Mouse (Mus musculus) heart, embryonic 15.5 days (tissue): ENCODE data around the gene Actr1b. TPM values are rescaled to one million over a fixed set of nuclear protein-coding genes. Genes with fewer than 3 reads are reported as not detected.

Experiments used
- ATAC-seq: fragments of 200-750 bp; cut with Nextera tagmentation; replicated peaks from 2 replicates; pipeline ENCODE4 v1.8.0; 2017; ENCODE audit warnings: low read depth, moderate TSS enrichment; ENCODE audit not compliant: insufficient number of reproducible peaks, insufficient read depth, low FRiP score
- H3K27ac ChIP-seq: fragments of 300-500 bp; sonication (generic); 2 replicates; pipeline ENCODE4 v1.5.1; 2015; ENCODE audit warnings: mild to moderate bottlenecking, inconsistent platforms
- H3K27me3 ChIP-seq: fragments of 300-500 bp; sonication (generic); 2 replicates; pipeline ENCODE4 v1.6.1; 2015; ENCODE audit warnings: inconsistent platforms
- H3K36me3 ChIP-seq: fragments of 300-500 bp; sonication (generic); 2 replicates; pipeline ENCODE4 v1.6.1; 2015; ENCODE audit warnings: mild to moderate bottlenecking, inconsistent platforms
- H3K4me1 ChIP-seq: fragments of 300-500 bp; sonication (generic); replicated peaks from 2 replicates; pipeline ENCODE4 v1.6.1; 2015; ENCODE audit warnings: inconsistent platforms
- H3K4me2 ChIP-seq: fragments of 300-500 bp; sonication (generic); 2 replicates; pipeline ENCODE4 v1.6.1; 2015; ENCODE audit warnings: inconsistent platforms, mild to moderate bottlenecking, moderate library complexity
- H3K4me3 ChIP-seq: fragments of 300-500 bp; sonication (generic); 2 replicates; pipeline ENCODE4 v1.5.1; 2015; ENCODE audit warnings: mild to moderate bottlenecking, inconsistent platforms
- H3K9ac ChIP-seq: fragments of 300-500 bp; sonication (generic); 2 replicates; pipeline ENCODE4 v1.6.1; 2015; ENCODE audit warnings: mild to moderate bottlenecking, inconsistent platforms
- H3K9me3 ChIP-seq: fragments of 300-500 bp; sonication (generic); replicated peaks from 2 replicates; pipeline ENCODE4 v1.6.1; 2016; ENCODE audit warnings: inconsistent platforms
- WGBS: fragments of 180-500 bp; shearing (Covaris S2); methylation state at CpG from one replicate; pipeline ENCODE4 v1.1.7; 2015; ENCODE audit warnings: mixed read lengths; 5-methylcytosine and 5-hydroxymethylcytosine counted together
- polyA plus RNA-seq: library from polyadenylated mRNA; unstranded; fragments of >200 nt; fragmentation: Nextera tagmentation; extraction: Ambion mirVana; gene quantifications from 2 replicates; pipeline ENCODE4 v1.2.1, GENCODE M21; 2015

Actr1b gene
- polyA plus RNA-seq, 1 experiment from 2014 or later: 73.4 TPM

DNA sequence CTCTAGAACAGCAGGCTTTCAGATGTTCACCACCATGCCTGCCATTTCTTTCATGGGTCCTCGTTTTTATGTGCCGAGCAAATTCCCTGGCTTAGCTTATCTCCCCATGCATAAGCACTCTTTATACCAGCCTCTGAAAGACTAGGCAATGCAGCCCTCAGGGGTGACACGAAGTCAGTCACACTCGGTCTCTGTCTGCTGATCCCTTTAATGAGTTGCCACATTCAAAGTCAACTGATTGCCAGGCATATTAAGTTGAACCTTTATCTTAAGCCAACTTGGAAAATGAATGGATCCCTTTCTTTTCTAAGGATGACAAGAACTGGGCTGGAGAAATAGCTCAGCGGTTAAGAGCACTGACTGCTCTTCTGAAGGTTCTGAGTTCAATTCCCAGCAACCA lies 25.0 kb upstream of the Actr1b start:
- ATAC-seq: no peak
- no peak overlapping the region for H3K4me3 ChIP-seq
- no peaks in the 10 kb centered on the region for H3K9me3 ChIP-seq
- H3K4me1 ChIP-seq: peaks cover under 1% of the 10 kb centered on the region; the same call in 1 of the 2 replicates
- no peak overlapping the region for H3K4me2 ChIP-seq
- peaks cover 6% of the 10 kb centered on the region for H3K27me3 ChIP-seq
- no peaks in the 10 kb centered on the region for H3K36me3 ChIP-seq
- H3K27ac ChIP-seq: no peak overlapping the region
- H3K9ac ChIP-seq: no peak overlapping the region
- 62% methylated on average over 5 of the region's 5 CpGs for WGBS

DNA sequence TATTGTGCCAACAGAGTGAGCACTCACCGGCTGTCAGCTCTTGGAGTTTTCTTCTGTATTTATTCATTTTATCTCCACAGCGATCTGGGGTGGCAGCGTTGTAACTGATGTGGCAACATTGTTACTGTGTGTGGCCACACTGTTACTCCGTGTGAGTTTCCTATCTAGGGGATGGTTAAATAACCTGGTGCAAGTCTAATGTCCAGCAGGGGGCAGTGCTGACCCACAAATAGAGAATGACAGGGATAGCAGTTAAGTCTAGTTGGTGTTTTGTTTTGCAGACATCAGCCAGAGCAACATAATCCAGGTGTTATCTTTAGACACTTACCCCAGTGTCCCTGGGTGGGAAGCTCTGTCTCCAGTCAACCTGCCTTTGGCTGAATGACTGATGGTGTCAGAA lies 23.1 kb upstream of the Actr1b start:
- Histone ChIP-seq H3K36me3 (no peaks in the 10 kb centered on the region), H3K4me3 (no peak overlapping the region), H3K27ac (no peak overlapping the region), H3K4me1 (no peaks in the 10 kb centered on the region), H3K27me3 (peaks cover 3% of the 10 kb centered on the region; the same call in 1 of the 2 replicates), H3K4me2 (no peak overlapping the region), H3K9me3 (no peaks in the 10 kb centered on the region), H3K9ac (no peak overlapping the region)
- 0 out of 2 replicates have a peak, but pooled peaks have one; percentile 47 for ATAC-seq
- 11% methylated on average over 4 of the region's 4 CpGs for WGBS

DNA sequence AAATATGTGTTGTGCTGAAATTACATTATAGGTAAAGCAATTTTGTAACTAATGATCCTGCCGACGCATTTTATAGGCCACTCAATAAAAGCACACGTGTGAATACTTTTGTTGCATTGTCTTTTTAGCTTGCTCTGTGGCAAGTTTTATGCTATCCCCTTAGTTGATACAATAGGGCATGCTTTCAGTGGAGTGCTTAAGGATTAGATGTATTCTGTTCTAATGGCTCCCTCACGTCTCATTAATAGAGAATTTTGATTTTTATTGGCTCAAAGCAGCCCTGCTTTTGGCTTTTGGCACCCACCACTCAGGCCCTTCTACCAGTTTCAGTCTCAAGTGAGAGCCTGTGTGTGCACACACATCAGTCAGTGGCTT lies 9.8 kb upstream of the Actr1b start:
- no peaks in the 10 kb centered on the region for H3K36me3 ChIP-seq
- H3K4me3 ChIP-seq: no peak overlapping the region
- no peak for ATAC-seq
- H3K27me3 ChIP-seq: no peaks in the 10 kb centered on the region
- H3K9me3 ChIP-seq: no peaks in the 10 kb centered on the region
- H3K27ac ChIP-seq: no peak overlapping the region
- WGBS: 72% methylated on average over 4 of the region's 4 CpGs
- H3K4me2 ChIP-seq: no peak overlapping the region
- H3K9ac ChIP-seq: no peak overlapping the region
- H3K4me1 ChIP-seq: no peaks in the 10 kb centered on the region

DNA sequence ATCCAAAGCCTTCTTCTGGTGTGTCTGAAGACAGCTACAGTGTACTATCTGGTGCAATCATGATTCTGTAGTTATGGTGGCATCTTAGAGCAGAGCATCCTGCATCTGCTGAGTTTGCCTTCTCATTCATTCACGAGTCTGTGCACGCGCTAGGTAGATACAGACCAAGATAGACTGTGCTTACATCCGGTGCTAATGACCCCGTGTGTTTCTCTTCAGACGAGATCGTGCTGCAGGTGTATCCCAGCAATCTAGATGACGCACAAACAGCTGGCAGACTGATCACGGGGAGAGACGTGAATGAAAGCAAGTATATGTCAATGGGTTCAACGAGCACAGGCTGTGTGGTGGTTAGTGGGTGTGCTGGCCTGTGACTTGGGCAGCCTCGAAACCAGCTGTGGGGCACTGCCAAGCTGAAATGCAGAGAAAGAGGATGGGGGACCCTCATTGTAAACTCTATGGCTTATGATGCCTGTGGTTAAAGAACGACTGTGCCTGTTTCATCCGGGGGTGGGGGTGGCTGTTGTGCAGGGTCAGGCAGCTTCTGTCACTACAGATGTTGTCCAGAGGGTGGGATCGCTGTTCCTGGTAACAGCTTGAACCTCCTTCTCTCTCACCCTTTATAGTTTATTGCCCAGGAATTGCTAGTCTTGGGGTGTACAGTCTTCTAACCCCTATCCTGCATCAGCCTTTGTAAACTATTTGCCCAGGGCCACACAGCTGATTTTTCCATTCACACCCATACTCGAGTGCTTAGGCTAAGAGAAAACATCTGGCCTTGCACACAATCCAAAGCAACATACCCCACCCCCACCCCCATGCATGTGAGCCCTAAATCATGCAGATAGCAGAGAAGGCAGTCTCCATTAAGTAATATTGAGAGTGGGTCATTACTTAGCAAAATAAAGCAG lies 9.2 kb upstream of the Actr1b start:
- Histone ChIP-seq H3K36me3 (no peaks in the 10 kb centered on the region), H3K27me3 (no peaks in the 10 kb centered on the region), H3K9ac (no peak overlapping the region), H3K27ac (no peak overlapping the region), H3K4me3 (no peak overlapping the region), H3K9me3 (no peaks in the 10 kb centered on the region), H3K4me2 (no peak overlapping the region), H3K4me1 (no peaks in the 10 kb centered on the region)
- ATAC-seq: no peak
- WGBS: 65% methylated on average over 16 of the region's 16 CpGs

DNA sequence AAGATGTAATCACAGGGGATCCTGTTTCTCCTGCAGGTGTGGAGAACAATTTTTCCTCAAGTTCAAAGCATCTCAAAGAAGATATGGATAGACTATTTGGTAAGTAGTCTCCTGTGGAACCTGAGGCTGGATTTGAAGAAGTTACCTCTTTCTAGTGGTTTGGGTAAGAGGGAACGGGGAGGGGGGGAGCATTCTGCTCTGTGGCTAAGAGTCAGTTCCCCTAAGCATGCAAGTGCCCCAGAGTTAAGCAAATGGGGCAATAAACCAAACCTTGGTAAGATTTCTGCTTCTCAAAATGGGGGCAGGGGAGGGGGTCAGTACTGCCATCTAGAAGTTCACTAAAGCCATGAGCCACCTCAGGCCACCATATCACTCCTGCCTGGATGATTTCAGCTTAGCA lies 4.6 kb upstream of the Actr1b start:
- ATAC-seq: no peak
- WGBS: 69% methylated on average over 1 of the region's 1 CpGs
- no peak overlapping the region for H3K9ac ChIP-seq
- no peaks in the 10 kb centered on the region for H3K9me3 ChIP-seq
- no peak overlapping the region for H3K27ac ChIP-seq
- no peak overlapping the region for H3K4me2 ChIP-seq
- no peaks in the 10 kb centered on the region for H3K4me1 ChIP-seq
- no peak overlapping the region for H3K4me3 ChIP-seq
- no peaks in the 10 kb centered on the region for H3K36me3 ChIP-seq
- H3K27me3 ChIP-seq: no peaks in the 10 kb centered on the region

DNA sequence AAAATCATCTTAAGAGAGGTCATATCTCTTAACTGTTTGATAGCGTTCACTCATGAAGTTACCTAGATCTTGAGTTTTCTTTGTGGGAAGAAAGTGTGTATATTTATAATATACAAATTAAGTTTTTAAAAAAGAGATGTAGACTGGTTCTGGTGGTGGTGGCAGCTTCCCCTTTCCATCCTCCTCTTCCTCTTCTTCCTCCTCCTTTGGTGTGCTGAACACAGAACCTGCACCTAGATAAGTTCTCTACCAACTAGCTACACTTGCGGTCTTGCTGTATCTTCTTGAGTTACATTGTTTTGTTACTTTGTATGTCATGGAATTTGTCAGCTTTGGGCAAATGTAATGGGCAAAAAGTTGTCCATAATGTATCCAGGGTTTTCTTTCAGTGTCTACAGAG lies 3.1 kb downstream of the Actr1b start:
- Histone ChIP-seq H3K9me3 (no peaks in the 10 kb centered on the region), H3K4me2 (no peak overlapping the region), H3K27ac (no peak overlapping the region), H3K27me3 (no peaks in the 10 kb centered on the region), H3K9ac (no peak overlapping the region), H3K4me1 (peaks cover 23% of the 10 kb centered on the region), H3K4me3 (no peak overlapping the region), H3K36me3 (no peaks in the 10 kb centered on the region; the same call in 1 of the 2 replicates)
- WGBS: 90% methylated on average over 2 of the region's 2 CpGs
- ATAC-seq: no peak

DNA sequence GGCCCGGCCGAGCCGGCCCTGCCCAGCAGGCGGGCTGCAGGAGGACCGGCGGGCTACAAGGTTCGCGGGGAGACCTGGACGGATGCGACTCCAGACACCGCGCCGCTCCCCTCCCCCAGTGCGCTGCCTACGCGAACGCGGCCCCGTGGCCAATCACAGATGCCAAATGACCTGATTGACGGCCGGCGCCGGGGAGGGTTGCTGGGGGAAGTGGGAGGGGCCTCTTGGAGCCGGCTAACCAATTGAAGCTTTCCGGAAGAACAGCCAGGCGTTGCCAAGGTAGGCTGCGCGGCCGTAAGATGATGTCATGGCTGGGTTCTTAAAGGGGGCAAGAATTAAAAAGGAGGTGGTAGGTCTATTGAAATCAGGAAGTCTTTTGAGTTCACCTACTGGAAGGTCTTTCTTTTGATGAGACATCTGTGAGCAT lies 4.4 kb downstream of the Actr1b start, which contains the start of gene 4933424G06Rik:
4933424G06Rik (plus strand) TSS at position 296 of the 427 bp plus-strand sequence.
- WGBS: under 1% methylated on average over 29 of the region's 29 CpGs
- peak within 1 kb of the TSS; percentile 90 for H3K27ac ChIP-seq
- H3K9me3 ChIP-seq: no peaks in the 10 kb centered on the region
- H3K9ac ChIP-seq: peak within 1 kb of the TSS; percentile 91
- H3K4me1 ChIP-seq: peaks cover 23% of the 10 kb centered on the region
- peaks cover 8% of the 10 kb centered on the region; the same call in 1 of the 2 replicates for H3K36me3 ChIP-seq
- ATAC-seq: peak; percentile 94
- H3K4me3 ChIP-seq: peak within 1 kb of the TSS; percentile 92
- H3K27me3 ChIP-seq: no peaks in the 10 kb centered on the region
- peak within 1 kb of the TSS; percentile 75 for H3K4me2 ChIP-seq

DNA sequence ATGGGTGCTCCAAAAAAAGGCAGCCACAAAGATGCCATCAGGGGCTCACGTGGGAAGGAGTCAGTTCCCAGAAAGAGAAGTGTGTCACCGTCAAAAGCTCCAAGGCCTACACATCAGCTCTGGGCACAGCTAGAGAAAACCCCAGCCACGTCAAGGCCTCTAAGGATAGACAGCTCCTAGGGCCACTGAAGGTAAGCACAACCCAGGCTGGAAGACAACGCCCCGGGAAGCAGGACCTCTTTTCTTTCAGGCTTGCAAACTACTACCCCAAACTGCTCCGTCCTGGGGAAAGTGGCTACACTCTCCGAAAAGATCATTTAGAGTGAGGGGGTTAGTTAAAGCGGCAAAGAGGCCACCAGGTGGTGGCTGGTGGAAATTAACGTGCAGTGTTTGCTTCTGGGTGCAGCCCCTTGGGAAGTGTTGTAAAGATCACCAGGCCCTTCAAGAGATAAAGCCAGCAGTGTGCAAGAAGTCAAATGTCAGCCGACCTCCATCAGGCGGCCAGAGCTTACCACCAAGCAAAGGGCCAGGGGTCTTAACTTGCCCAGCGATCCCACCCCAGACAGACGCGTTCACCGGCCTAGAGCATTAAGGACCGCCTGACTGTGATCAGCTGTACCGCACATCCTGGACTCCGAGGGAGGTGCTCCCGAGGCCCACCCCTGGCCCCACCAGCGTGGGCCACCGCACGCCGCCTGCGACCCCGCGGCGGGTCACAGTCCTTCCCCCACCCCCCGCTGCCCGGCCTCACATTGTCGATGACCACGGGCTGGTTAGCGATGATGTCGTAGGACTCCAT lies 5.0 kb downstream of the Actr1b start:
- peak; percentile 77 for ATAC-seq
- Histone ChIP-seq H3K9ac (peak overlapping the region; percentile 91), H3K4me1 (peaks cover 23% of the 10 kb centered on the region), H3K27ac (peak overlapping the region; percentile 90), H3K4me2 (peak overlapping the region; percentile 75), H3K4me3 (peak overlapping the region; percentile 92), H3K27me3 (no peaks in the 10 kb centered on the region), H3K9me3 (no peaks in the 10 kb centered on the region), H3K36me3 (peaks cover 13% of the 10 kb centered on the region; the same call in 1 of the 2 replicates)
- WGBS: under 1% methylated on average over 33 of the region's 33 CpGs

DNA sequence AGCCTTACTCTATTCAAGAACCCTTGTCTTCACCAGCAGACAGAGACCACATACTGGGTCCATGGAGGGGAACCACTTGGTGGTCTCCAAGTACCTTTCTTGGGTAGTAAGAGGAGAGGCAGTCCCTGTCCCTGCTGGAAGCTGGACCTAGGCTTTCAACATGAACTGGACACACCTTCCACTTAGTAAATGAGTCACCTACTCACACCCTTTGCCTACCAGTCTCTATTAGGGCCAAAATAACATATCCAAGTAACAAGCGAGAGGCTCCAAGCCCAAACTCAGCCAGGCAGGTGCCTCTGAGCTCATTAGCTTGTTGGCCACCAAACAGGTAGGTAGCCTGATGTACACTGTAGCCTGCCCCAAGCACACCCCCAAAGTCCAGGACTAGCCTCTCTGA lies 5.6 kb downstream of the Actr1b start:
- Histone ChIP-seq H3K27me3 (no peaks in the 10 kb centered on the region), H3K4me2 (peak overlapping the region; percentile 75), H3K4me3 (peak overlapping the region; percentile 92), H3K9me3 (no peaks in the 10 kb centered on the region), H3K36me3 (peaks cover 19% of the 10 kb centered on the region), H3K27ac (peak overlapping the region; percentile 90; the same call in 1 of the 2 replicates), H3K4me1 (peaks cover 23% of the 10 kb centered on the region), H3K9ac (peak overlapping the region; percentile 91)
- 66% methylated on average over 1 of the region's 1 CpGs for WGBS
- ATAC-seq: no peak

DNA sequence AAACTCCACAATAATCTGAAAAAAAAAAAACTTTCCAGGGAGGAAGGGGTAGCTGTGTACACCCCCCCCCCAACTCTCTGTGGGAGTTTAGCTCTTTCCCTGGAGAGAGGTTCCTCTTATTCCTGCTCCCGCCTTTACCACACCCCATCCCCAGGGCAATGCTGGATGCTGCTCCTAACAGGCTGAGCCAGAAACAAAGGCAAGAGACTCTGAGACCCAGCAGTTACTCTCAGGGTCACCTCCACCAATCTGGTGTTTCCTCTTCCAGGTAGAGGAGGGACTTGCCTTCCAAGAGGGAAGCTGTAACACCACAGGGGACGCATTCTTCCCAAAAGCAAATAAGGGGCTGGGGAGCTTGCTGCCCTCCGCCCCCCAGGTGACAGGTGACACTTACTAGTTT lies 6.4 kb downstream of the Actr1b start:
- WGBS: 74% methylated on average over 3 of the region's 3 CpGs
- no peaks in the 10 kb centered on the region for H3K27me3 ChIP-seq
- H3K9me3 ChIP-seq: no peaks in the 10 kb centered on the region
- peaks cover 28% of the 10 kb centered on the region for H3K36me3 ChIP-seq
- H3K4me3 ChIP-seq: no peak overlapping the region
- H3K27ac ChIP-seq: no peak overlapping the region
- peaks cover 23% of the 10 kb centered on the region for H3K4me1 ChIP-seq
- no peak overlapping the region for H3K4me2 ChIP-seq
- ATAC-seq: no peak
- peak overlapping the region; percentile 91; the same call in 1 of the 2 replicates for H3K9ac ChIP-seq

DNA sequence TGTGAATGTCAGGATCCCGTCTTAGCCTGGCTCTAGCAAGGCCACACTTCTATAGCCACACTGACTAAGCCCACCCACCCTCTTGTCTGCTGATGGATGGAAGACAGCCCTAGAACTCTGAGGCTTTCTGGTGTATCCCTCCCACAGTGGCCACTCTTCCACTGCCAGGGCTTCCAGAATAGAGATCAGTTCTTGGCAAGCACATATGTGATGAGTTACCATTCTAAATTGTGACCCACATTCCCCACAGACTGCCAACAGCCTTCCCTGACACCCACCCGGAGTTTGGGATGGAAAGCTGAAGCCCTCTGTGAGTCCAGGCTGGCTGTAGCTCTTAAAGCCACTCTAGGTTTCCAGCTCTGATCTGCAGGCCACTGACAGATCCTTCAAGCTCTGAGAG lies 7.1 kb downstream of the Actr1b start:
- ATAC-seq: no peak
- 61% methylated on average over 2 of the region's 2 CpGs for WGBS
- H3K36me3 ChIP-seq: peaks cover 34% of the 10 kb centered on the region
- 0 out of 2 replicates have a peak overlapping the region, but pooled peaks have one; percentile 16 for H3K9ac ChIP-seq
- no peak overlapping the region for H3K4me3 ChIP-seq
- H3K27me3 ChIP-seq: no peaks in the 10 kb centered on the region
- no peaks in the 10 kb centered on the region for H3K9me3 ChIP-seq
- H3K4me1 ChIP-seq: peaks cover 23% of the 10 kb centered on the region
- H3K27ac ChIP-seq: no peak overlapping the region
- H3K4me2 ChIP-seq: no peak overlapping the region
